Mouse (Mus musculus): ENCODE measurements at regions not wholly inside any gene's neighbourhood (a gene's known extent, or its start where the extent isn't known, plus 50 kb on each side); places are given as distances from the start of the nearest gene placed in this dataset.

DNA sequence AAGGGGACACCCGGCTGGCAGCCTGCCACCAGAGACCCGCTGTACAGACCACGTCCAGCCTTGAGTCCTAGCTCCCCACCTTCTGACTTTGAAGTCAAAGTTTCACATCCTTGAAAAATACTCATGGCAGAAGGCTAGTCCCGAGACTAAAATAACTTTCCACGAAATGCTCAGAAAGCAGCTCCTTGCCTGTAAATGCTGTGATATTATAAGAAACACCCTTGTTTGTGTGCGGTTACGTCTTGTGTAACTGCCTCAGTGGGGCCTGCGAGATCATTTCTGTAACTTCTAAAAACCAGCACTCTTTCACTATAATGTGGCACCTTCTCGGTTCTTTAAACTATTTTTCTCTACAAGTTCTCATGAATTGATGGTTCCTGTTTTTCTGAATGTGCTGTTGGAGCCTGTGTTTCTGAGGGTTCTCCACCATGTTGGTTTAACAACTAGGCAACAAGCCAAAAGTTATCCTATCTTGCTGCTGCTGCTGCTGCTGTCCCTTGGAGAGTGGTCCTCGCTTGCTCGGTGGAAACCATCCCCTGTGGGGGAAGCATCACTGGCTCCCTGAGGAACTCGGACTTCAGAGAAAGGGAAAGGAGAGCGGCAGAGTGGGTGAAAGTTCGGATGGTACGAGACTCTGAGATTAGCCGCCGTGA is 176.3 kb upstream of the Spdye4c start:
- intact Hi-C loops (cut with DNase I) = loop anchor here (5.0 kb wide), 1 partner anchor 158 kb away; no protein-coding TSS in a partner anchor
- no peak for DNase-seq (ENCODE audit: low spot score in 2 of 2)

GRCm38 (mm10) chr2:128416416-128416815 is 174.6 kb upstream of the Spdye4c start:
- DNase-seq (ENCODE audit: low spot score in 2 of 2) = no peak
- intact Hi-C loops (cut with DNase I) = no loop called here

DNA sequence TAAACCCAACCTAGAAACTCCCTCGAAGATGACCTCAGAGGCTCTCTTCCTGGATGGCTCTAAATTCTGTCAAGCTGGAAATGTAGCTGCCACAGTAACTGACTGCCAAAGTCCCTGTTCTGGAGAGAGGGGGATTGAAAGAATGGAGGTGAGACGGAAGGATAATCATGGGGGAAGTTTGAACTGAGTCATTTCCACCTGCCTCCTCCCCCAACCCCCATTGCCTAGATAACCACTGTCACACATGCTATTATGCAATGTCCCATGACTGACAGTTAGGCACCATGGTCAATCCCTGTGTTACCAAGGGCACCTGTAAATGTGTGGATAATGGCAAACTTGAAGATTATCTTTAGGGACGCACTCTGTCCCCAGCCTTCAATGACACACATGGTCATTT is 172.0 kb upstream of the Spdye4c start:
- intact Hi-C loops (cut with DNase I) = no loop called here
- DNase-seq (ENCODE audit: low spot score in 2 of 2) = no peak

- intact Hi-C loops (cut with DNase I) = no loop called here
- no peak for DNase-seq (ENCODE audit: low spot score in 2 of 2)
Measured at GRCm38 (mm10) chr2:128420406-128420805, 170.6 kb upstream of the Spdye4c start.

GRCm38 (mm10) chr2:128422677-128423076 is 168.3 kb upstream of the Spdye4c start:
- intact Hi-C loops (cut with DNase I) = no loop called here
- DNase-seq (ENCODE audit: low spot score in 2 of 2) = no peak

- intact Hi-C loops (cut with DNase I) = no loop called here
Measured at GRCm38 (mm10) chr2:128424236-128424635, 166.8 kb upstream of the Spdye4c start.

DNA sequence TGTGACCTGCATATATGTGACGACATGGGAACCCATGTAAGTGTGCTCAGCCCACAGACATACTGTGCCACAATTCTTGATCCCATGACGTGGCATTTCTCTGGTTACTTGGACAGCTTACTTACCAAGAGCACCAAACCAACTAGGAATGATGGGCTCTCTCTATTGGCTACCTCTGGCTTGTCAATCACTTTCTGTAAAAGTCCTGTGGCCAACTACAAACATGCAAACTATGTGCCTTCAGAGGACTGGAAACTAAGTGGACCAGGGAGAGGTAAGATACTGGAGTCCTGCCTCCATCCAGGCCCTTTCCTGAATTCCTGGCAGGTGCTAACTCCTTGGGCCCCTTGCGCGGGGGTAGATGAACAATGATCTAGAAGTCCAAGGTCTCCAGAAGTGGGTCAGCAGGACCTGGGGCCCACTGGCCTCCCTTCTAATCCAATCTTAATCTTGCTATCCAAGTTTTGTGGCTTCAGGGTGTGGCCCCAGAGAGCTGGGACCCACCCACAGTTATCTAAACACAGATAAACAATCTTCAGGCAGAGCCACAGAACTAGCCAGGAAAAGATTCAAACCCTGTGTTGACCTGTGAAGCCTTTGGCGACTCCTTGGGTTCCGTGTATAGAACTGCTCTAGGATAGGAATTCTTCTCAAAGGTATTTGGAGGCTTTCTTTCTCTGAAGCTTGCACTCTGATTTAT is 163.7 kb upstream of the Spdye4c start:
- no peak for DNase-seq (ENCODE audit: low spot score in 2 of 2)
- intact Hi-C loops (cut with DNase I) = no loop called here

More at GRCm38 (mm10) chr2:128424236-128424635, 166.8 kb upstream of the Spdye4c start:
- no peak for DNase-seq (ENCODE audit: low spot score in 2 of 2)

DNA sequence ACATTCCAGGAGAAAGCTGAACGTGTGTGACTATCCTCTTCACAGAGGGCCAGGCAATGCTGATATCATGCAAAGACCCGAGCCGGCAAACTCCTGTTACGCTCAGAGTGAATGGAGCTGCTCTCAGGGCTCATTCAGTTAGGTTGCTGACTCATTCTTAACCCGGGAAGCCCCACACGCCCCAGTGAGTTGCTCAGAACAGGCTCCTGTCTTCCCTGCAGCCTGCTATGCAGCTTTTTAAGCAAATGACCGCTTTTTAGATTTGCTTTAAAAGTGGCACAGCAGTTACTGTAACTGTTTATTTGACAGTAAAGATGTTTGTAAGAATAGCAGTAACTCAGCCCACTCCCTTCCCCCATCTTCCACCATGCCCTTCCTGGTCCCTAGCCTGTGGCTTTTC is 162.9 kb upstream of the Spdye4c start:
- DNase-seq (ENCODE audit: low spot score in 2 of 2) = no peak
- intact Hi-C loops (cut with DNase I) = no loop called here

DNA sequence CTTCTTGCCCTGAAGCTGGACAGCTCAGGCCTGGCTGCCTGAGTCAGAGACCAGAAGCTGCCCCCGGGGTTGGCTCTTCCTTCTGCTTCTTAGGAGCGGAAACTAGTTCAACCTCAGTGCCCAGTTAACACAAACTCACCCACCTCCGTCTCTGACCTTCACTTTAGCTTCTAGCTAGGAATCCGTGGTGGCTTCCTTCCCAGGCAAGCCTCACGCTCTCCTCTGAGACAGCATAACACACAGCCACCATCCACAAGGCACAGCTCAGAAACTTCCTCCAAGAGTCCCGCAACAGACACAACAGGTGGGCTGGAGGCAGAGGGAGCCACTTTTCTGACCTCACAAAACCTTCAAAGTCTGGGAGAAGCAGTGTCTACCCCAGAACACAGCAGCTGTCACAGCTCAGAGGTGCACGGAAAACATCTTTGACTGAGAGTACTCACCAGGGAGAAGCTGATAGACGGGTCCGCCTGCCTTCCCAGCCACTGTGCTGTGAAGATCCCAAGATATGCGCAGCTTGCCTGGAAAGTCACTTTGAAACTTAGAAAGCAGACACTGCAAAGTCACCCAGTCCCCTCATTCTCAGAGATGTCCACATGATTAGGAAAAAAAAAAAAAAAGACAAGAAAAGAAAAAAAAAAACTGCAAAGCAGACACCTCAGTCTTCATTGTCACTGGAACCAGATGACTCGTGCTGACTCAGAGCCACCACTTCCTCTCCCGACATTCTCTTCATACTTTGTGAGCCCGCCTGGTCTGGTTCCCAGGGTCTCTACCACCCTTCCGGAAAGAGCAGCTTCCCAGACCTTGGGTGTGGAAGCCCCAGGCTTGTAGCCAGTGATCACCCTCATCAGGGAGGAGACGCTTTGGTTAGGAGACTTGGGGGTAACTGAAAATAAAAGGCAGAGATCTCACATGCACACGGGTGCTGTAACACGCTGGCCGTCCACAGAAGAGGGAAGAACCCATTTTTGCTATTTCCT is 162.1 kb upstream of the Spdye4c start:
- DNase-seq (ENCODE audit: low spot score in 2 of 2) = no peak
- intact Hi-C loops (cut with DNase I) = no loop called here

GRCm38 (mm10) chr2:128429786-128430185 is 161.2 kb upstream of the Spdye4c start:
- DNase-seq (ENCODE audit: low spot score in 2 of 2) = no peak
- intact Hi-C loops (cut with DNase I) = no loop called here

GRCm38 (mm10) chr2:128430776-128431291 is 160.2 kb upstream of the Spdye4c start:
- intact Hi-C loops (cut with DNase I) = no loop called here
- DNase-seq (ENCODE audit: low spot score in 2 of 2) = no peak

- DNase-seq (ENCODE audit: low spot score in 2 of 2) = no peak
- intact Hi-C loops (cut with DNase I) = no loop called here
Measured at GRCm38 (mm10) chr2:128431751-128432150, 159.3 kb upstream of the Spdye4c start.

DNA sequence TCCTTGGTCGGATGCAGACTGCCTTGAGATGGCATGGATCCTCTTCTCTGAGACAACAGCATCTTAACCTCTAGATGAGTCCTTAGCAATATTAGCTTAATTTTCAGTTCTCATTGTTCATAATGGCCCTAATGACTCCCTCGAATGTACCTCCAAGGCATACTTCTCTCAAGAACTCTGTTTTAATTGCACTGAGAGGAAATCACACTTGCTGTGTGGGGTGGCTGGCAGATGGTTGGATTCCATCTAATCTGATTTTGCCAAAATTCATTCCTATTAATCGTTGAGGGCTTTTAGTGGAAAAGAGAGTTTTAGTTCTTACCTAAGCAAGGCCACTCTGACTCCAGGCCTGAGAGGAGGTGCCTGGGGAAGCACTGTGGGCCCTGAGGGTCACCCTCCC is 158.3 kb upstream of the Spdye4c start:
- DNase-seq (ENCODE audit: low spot score in 2 of 2) = no peak
- intact Hi-C loops (cut with DNase I) = no loop called here

GRCm38 (mm10) chr2:128433553-128434081 is 157.4 kb upstream of the Spdye4c start:
- intact Hi-C loops (cut with DNase I) = no loop called here
- DNase-seq (ENCODE audit: low spot score in 2 of 2) = no peak

- DNase-seq (ENCODE audit: low spot score in 2 of 2) = no peak
- intact Hi-C loops (cut with DNase I) = no loop called here
Measured at GRCm38 (mm10) chr2:128434200-128434977, 156.6 kb upstream of the Spdye4c start.

DNA sequence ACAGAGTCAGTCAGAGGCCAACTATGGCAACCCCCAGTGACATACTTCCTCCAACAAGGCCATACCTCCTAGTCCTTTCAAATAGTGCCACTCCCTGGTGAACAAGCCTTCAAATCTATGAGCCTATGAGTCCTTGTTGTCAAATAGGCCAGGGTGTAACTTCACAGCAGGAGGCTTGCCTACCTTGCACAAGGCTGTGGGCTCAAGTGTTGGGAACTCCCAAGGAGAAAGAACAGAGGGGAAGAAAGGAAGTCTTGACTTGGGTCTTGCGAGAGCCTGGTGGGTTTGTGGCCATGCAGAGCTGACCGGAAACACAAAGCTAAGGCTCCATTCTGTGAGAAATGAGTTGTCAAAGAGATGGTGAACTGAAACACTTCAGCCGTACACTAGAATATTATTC is 154.6 kb upstream of the Spdye4c start:
- intact Hi-C loops (cut with DNase I) = no loop called here
- no peak for DNase-seq (ENCODE audit: low spot score in 2 of 2)

- DNase-seq (ENCODE audit: low spot score in 2 of 2) = no peak
- intact Hi-C loops (cut with DNase I) = no loop called here
Measured at GRCm38 (mm10) chr2:128437698-128438097, 153.3 kb upstream of the Spdye4c start.

GRCm38 (mm10) chr2:128438161-128438822 is 152.7 kb upstream of the Spdye4c start:
- DNase-seq (ENCODE audit: low spot score in 2 of 2) = no peak
- intact Hi-C loops (cut with DNase I) = no loop called here
